Mouse (Mus musculus): ENCODE measurements around the gene Kif11. TPM values are rescaled to one million over a fixed set of nuclear protein-coding genes. Genes with fewer than 3 reads are reported as not detected.

The Kif11 gene
- total RNA-seq, 2 experiments from 2014 or later, result 1.4 to 1.5 TPM

DNA sequence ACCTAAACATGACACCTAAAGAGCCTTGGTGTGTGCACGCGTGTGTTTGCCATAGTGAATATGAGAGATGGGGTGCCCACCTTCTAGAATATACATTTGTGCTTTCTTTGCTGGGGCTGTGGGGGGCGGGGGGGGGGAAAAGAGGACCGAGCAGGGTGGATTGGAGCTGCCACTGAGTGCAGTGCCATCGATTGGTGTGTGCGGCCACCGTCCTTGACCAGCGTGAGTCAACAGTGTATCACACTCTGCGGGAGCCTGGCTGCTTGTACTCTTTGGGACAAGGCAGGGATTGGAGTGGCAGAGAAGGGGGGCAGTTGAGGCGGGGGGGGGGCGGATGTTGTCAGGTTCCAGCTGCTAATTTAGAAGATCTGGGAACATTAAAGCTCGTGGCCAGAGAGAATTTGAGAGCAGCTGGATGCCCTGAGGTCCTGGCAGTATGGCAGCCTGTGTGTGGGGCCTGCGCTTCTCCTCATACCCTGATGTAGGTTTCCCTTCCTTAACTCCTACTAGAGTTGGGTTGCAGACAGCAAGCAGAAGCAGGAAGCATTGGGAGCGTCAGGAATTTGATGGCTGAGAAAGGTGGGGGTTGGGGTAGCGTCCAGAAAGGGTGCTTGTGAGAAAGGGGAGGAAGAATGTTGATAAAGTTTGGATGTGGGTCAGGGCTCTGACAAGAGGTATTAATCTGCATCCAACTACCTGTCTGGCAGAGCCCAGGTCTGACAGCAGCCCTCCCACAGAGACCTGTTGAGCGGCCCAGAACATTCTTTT is 64.7 kb downstream of the Kif11 start:
- no peak for DNase-seq (ENCODE audit: extremely low spot score in 1 of 2, low spot score in 1 of 2)

DNA sequence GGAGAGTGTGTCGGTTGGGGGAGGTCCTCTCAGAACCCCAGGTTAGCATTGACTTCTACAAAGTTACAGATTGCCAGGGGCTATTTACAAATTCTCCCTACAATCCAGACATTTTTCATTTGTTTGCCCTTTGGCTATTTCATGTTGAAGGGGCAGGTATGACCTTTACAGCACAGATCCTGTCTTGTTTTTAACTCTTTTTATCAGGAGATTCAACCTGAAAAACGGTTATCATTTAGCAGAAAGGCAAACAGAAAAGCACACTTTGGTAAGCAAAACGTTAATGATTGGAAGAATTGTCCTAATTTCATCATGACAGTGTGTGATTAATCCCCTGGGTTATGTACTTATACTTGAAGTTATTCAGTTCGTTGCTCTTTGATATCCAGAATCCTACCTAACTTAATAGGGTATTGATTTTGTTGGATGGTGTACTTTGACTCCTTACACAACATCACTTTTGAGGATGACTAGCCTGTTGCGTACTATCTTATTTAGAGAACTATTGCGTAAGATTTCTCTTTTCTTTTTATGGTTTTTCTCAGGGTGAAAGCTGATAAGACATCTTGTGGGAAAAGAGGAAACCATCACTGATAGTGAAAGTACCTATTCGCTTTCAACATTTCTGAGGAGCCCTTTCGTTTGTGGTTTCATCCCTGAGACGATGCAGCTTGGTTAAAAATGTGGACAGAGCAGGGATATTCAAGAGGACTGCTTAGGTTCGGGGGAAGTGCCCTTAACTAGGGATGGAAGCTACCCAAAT is 66.5 kb downstream of the Kif11 start:
- DNase-seq (ENCODE audit: extremely low spot score in 1 of 2, low spot score in 1 of 2), result no peak

DNA sequence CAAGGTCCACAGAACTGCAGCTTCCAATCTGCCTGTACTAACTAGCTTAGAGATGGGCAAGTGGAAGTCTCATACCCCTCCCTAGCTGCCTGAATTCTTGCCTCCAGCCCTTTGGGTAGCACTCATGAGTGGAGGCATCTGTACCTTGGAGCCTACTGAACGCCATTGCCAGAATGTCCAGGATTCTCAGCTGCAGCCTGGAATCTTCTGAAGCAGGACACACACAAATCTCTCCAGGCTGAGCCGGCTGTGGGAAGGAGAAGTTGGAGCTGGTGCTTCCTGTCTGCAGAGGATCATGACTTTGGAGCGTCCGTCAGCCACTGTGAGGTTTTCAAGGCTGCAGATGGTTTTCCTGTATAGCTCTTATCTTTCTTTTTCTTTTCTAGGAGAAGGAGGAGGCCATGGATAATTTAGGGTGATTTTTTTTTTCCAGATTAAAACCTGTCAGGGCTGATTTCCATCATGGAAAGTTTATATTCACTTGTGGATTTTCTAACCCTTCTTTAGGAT is 67.5 kb downstream of the Kif11 start:
- DNase-seq (ENCODE audit: extremely low spot score in 1 of 2, low spot score in 1 of 2), result no peak

DNA sequence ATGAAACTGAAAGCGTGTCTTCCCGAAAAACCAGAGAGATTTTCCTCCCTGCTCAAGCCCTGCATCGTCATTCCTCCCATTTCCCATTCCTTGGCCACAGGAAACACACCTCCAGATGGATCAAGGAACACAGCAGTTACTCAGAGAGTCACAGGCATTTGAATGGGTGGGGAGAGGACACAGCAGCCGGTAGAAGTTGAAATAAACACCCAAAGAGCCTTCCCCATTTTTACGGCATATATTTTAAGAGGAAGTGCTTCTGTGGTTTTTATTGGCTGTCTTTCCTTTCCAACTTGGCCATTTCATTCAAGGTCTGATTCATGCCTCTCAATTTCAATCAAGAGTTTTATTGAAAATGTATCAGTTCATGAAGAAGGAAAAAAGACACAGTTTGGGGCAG is 72.0 kb downstream of the Kif11 start:
- no peak for DNase-seq (ENCODE audit: extremely low spot score in 1 of 2, low spot score in 1 of 2)

DNA sequence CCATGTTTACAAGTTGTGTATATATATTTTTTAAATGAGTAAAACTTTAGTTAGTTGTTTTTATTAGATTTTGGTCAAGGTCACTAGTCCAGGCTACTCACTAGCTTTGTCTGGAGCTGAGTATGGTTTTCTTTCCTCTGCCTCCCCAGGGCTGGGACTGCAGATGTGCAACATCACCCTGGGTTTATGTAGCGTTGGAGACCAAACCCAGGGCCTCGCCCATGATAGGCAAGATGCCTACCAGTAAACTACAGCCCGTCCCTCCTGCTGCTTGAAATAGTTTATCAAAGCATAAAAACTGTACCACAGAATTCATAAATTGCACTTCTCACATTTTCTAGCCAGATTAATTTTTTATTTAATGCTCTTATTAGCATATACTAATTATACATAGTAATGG is 73.0 kb downstream of the Kif11 start:
- DNase-seq (ENCODE audit: extremely low spot score in 1 of 2, low spot score in 1 of 2), result no peak

DNA sequence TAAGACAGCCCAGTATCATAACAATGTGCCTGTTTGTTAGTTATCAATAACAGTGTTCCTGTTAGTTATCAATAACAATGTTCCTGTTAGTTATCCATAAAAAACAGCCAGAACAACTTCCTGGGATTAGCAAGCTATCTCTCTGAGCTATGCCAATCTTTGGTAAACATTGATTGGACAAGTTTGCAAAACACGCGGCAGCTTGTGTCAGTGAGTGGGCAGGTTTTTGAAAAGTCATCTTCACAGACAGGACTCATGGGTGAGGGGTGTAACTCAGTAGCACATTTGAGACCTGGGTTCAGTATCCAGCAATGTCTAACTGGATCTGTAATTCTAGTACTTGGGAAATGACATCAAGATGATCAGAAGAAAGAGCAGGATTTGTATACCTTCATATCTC is 79.3 kb downstream of the Kif11 start:
- DNase-seq (ENCODE audit: extremely low spot score in 1 of 2, low spot score in 1 of 2), result no peak

DNA sequence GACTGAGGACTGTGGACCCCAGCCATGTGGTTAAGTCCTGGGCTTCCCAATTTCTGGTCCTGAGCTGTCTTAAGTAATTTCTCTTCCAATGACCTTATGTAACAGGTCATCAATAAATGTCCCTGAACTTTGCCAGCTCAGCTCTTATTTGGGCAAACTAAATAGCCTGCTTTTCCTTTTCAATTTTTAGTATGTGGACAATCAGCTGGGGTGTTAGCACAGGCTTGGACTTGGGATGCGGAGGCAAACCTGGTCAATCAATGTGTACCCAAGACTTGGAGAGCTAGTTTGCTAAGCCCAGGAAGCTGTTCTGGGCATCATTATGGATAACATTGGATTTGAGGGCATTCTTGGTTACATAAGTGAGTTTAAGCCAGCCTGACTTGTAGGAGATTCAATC is 79.8 kb downstream of the Kif11 start:
- no peak for DNase-seq (ENCODE audit: extremely low spot score in 1 of 2, low spot score in 1 of 2)

DNA sequence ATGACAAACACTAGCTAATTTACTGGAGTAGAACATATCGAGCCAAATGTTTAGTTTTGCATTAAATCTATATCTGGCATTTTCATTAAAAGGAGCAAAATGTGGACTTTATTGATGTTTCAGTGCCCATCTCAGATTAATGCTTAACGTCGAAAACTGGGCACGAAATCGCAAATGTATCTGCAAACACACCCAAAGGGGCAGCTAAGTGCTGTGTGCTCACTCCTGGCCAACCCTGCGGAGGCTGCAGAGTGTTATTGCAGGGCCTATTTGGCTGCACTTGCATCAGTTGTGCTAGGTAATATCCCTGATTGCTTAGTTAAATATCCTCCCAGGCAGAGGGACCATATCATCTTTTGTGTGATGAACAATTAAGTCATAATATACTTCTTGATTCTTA is 81.8 kb downstream of the Kif11 start:
- DNase-seq (ENCODE audit: extremely low spot score in 1 of 2, low spot score in 1 of 2), result no peak

DNA sequence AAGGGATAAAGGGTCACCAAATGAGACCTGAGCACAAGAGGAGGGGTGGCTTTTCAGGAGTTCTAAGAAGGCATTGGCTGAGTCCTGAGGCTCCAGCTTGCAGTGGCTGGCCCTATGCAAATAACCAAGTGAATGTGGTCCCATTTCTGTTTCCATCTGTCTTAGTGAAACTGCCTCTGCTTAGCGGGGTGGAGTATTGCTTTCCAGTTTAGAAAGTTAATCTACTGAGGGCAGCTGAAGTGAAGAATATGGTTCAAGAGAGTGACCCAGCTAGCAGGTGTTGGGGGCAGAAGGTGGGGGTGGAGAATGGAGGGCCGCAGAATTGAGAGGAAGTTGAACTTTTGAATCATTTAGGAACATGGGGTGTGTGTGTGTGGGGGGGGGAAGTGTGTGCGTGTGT is 90.2 kb downstream of the Kif11 start:
- DNase-seq (ENCODE audit: extremely low spot score in 1 of 2, low spot score in 1 of 2), result no peak

DNA sequence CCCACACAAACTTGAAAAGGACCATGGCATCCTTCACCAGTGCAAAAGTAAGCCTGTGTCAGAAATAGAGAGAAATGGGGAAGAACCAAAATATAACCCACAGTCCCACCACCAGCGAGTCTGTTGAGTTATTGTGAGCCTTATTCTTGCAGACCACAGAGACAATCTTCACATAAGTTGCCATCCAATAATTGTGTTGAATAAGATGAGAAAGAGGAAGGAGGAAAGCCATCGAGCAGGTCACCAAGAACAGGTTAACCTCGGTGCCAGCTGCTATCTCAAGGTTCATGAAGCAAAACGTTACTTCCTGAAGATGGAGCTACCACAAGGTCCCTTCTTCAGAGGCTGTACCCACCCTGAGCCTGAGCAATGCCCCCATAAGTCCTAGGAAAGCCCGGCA is 90.8 kb downstream of the Kif11 start:
- no peak for DNase-seq (ENCODE audit: extremely low spot score in 1 of 2, low spot score in 1 of 2)

DNA sequence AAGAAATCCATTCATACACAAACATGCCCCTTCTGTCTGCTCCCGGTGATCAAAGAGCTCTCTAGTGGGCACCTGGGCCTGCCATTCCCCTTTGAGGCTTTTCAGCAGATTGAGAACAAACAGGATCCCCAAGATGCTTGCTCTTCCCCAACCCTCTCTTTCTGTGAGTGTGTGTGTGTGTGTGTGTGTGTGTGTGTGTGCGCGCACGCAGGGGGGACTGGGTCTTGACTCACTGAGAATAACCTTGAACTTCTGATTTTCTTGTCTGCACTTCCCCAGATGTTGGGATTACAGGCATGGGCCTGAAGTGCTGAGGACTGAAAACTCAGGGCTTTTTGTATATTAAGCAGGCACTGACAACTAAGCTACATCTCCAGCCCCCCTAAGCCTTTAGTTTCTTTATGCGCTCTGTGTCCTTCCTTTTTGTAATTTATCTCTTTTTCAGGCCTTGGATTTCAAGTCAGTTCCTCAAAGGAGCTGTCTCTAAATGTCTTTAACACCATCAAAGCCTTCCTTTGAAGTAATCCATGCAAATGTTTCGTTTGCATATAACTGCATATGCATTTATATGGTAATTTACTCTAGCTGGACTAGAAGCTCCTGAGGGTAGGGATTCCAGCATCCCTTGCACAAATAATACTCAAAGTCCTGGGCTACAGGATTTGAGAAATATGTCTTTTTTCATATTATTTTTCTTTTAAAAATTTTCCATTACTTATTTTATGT is 92.8 kb downstream of the Kif11 start:
- DNase-seq (ENCODE audit: extremely low spot score in 1 of 2, low spot score in 1 of 2), result no peak

Other genes starting within 250 kb of the Kif11 start
- gene March5, start 168.9 kb upstream of the Kif11 start, total RNA-seq (2021), result 10 to 100 TPM; 84.7 to 88.2 TPM
- 10 to 100 TPM; 62.1 to 74.6 TPM for gene Cpeb3, start 167.8 kb upstream of the Kif11 start, total RNA-seq (2021)
- 10 to 100 TPM; 36.6 to 39.3 TPM for gene Ide, start 38.6 kb upstream of the Kif11 start, total RNA-seq (2021)
- 1 to 10 TPM; 2.3 to 2.4 TPM for gene Hhex, start 58.4 kb downstream of the Kif11 start, total RNA-seq (2021)
- gene Exoc6, start 174.0 kb downstream of the Kif11 start, total RNA-seq (2021), result 10 to 100 TPM; 50.8 to 52.3 TPM

Data from layer of hippocampus, postnatal 25 days (tissue).